Mouse (Mus musculus): ENCODE data around the gene Tenm4. TPM values are rescaled to one million over a fixed set of nuclear protein-coding genes. Genes with fewer than 3 reads are reported as not detected.
A peak's percentile ranks its signal among the peaks of the same experiment; 100 is the strongest.

The Tenm4 gene
- total RNA-seq (2021), result under 1 TPM; 0.13 to 0.73 TPM
- long read RNA-seq, experiment 1, result 0 reads
- long read RNA-seq, experiment 2, result 0 reads

DNA sequence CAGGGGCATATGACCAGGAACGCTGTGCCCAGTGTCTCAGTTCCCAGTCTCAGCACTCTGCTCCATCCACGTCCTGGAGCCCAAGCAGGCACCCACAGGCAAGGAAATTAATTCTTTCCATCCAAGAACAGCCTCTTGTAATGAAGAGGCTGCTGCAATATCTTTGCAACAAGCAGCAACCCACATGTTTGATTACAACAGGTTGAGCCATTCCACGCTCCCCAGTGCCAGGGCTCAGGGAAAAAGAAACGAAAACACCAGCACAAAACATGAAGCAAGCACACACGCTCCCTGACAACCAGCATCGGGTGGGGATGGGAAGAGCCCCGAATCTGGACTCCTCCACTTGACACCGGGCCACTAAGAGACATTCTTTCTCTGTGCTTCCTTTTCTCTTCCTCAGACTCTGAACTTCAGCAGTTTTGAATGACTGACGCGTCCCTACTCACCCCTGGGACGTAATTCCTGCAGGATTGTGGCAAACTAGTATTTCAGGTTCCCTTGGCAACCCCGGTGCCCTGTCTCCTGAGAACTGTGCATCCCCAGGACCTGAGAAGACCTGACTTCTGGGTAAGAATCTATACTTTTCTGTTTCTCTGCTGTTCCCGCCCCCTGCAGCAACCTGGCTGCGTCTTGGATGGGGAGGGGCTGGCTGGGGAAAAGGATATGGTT lies at the start of gene Tenm4:
Tenm4 (plus strand) TSS at position 323 of the 672 bp plus-strand sequence.
- H3K27ac ChIP-seq, result no peak within 1 kb of the TSS
- no peak within 1 kb of the TSS for H3K4me3 ChIP-seq
- intact Hi-C loops (cut with DNase I), result no loop called here
- DNase-seq, result no peak
- TF ChIP-seq CTCF (IDR thresholded peaks at IDR 0.05), result no peak

DNA sequence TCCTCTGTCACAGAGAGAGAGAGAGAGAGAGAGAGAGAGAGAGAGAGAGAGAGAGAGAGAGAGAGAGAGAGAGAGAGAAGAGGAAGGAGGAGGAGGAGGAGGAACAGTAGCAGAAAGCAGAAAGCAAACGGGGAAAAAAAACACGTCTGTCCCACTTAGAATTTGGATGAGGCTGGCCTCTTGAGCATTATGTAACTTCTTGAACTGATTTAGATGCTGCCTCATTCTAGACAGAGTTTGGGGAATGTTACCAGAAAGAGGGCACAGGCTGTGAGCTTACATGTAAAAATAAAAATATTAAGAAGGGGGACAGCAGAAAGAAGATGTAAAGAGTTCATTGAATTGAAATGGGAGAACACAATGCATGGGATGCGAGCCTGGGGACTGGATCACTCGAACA lies 40.3 kb upstream of the Tenm4 start:
- no peak for DNase-seq
- H3K27ac ChIP-seq, result no peak overlapping the region
- no peak for TF ChIP-seq CTCF (IDR thresholded peaks at IDR 0.05)
- intact Hi-C loops (cut with DNase I), result no loop called here
- H3K4me3 ChIP-seq, result no peak overlapping the region

DNA sequence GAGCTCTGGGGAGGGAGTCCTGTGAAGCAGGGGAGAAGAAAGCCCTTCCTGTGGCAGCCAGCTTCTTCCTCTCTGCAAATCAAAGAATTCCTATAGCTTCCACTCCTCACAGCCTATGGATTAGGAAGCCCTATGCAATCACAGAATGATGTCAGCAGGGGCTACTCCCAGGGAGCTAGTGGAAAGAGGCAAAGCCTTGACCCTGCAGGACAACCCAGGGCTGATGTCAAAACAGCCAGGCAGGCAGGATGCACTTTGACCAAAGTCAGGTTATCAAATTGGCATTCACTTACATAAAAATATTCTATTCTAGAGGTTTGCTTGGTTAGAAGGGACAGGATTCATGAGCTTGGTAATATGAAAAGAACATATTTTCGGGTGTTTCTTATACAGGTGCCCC lies 39.9 kb upstream of the Tenm4 start:
- no peak for DNase-seq
- no peak overlapping the region for H3K27ac ChIP-seq
- no peak overlapping the region for H3K4me3 ChIP-seq
- intact Hi-C loops (cut with DNase I), result no loop called here
- no peak for TF ChIP-seq CTCF (IDR thresholded peaks at IDR 0.05)

DNA sequence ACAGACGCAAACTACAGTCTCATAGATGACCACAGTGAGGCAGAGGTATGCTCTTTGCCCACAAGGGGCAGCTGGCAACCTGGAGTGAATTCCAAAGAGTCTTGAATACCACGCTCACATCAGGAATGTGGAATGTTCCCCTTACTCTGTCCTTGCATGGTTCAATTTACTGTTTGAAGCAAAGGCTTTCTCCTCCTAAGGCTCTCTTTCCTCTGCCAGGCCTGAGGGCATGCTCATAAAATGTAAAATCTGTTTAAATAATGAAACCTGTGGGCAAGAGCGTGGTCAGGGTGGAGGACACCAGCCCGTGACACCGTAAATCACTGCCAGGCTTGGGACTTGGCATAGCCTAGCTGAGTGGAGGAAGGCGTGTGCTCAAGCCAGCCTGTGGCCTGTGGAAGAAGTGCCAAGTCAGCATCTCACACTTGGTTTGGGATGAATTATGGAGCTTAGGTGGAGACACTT lies 34.5 kb upstream of the Tenm4 start:
- no peak overlapping the region for H3K27ac ChIP-seq
- DNase-seq, result peak; percentile 78
- no peak for TF ChIP-seq CTCF (IDR thresholded peaks at IDR 0.05)

DNA sequence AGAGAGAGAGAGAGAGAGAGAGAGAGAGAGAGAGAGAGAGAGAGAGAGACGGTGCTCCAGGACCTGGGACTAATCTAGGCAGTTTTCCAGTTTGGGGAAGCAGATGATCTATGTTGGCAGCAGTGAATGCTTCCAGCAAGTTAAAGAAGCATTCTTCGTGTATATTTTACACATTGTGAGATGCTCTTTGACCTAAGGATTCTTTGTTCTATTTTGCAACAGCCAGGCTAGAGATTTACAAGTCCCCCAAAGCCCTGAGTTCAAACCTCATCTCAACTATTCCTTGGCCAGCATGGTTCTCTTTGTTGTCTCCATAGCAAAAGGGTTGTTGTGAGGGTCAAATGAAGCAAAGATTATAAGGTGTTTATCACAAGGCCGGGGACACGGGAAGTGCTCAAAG lies 29.2 kb upstream of the Tenm4 start:
- DNase-seq, result no peak
- intact Hi-C loops (cut with DNase I), result loop anchor here (10.0 kb wide), 1 partner anchor 773 kb away; no protein-coding TSS in a partner anchor
- Histone ChIP-seq H3K4me3 (no peak overlapping the region), H3K27ac (no peak overlapping the region)
- TF ChIP-seq CTCF (IDR thresholded peaks at IDR 0.05), result no peak

More for the DNA sequence above, 34.5 kb upstream of the Tenm4 start:
- no peak overlapping the region for H3K4me3 ChIP-seq
- intact Hi-C loops (cut with DNase I), result no loop called here

DNA sequence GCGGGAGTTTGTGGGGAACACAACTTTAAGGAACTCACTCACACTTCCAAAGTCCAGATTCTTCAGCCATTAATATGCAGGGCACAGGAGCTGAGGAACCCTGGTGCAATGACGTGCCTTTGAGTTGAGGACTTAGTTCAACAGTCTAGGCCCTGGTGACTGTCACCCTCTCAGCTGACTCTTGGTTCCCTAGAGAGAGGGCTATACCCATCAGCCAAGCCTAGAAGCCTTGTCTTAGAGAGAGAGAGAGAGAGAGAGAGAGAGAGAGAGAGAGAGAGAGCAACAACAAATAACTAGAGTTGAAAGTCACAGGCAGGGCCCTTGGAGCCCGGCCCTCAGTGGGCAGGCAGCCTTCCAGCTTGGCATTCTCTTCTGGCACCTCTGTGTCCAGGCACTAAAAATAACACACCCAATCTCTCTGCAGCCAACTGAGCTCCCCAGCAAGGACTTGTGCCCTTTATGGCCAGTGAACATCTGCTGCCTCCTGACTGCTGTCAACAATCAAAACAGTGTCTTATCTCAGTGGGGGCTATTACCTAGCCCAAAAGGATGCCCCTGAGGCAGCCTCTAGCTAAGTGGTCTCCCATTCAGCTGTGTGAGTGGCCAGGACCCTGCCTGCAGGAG lies 28.0 kb upstream of the Tenm4 start:
- peak; percentile 92 for DNase-seq
- TF ChIP-seq CTCF (IDR thresholded peaks at IDR 0.05), result no peak
- Histone ChIP-seq H3K27ac (peak overlapping the region; percentile 70), H3K4me3 (no peak overlapping the region)
- intact Hi-C loops (cut with DNase I), result loop anchor here (10.0 kb wide), 1 partner anchor 772 kb away; no protein-coding TSS in a partner anchor

DNA sequence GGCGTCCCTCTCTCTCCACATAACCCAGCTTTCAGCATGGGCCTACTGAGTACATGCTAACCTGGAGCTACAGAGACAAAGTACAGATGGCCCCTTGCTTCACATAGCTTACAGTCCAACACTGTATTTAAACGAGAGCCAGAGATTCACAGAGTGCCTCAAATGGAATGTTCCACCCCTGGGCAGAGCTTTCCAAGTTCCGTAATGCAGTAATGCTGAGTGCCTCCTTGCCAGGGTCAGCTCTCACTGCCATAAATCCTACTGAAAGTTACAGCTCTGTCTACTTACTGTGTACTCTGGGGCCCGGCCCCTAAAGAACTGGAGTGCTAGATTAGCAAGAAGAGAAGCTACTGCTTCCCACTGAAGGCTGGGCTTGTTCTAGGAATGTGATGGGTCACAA lies 23.6 kb upstream of the Tenm4 start:
- DNase-seq, result peak; percentile 53

DNA sequence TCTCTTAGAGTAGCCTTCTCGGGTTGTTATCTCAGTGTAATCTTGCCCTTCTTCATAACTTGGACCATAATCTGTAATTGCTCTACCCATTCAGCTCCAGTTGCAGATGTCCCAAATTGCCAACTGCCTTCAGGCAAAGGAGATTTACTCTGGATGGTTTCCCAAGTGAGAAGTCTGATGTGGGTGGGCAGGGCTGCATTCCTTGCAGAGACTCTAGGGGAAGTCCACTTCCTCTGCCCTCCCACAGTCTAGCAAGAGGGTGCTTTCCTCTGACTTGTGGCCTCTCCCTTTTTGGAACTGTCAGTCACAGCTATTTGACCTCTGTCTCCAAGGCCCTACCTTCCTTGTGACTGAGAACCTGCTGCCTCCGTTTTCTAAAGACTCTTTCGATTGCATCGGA lies 22.9 kb upstream of the Tenm4 start:
- DNase-seq, result no peak
- no peak overlapping the region for H3K4me3 ChIP-seq
- TF ChIP-seq CTCF (IDR thresholded peaks at IDR 0.05), result no peak
- H3K27ac ChIP-seq, result no peak overlapping the region
- intact Hi-C loops (cut with DNase I), result loop anchor here (10.0 kb wide), 1 partner anchor 767 kb away; no protein-coding TSS in a partner anchor

More for the DNA sequence above, 23.6 kb upstream of the Tenm4 start:
- intact Hi-C loops (cut with DNase I), result loop anchor here (10.0 kb wide), 1 partner anchor 767 kb away; no protein-coding TSS in a partner anchor
- H3K4me3 ChIP-seq, result no peak overlapping the region
- no peak for TF ChIP-seq CTCF (IDR thresholded peaks at IDR 0.05)
- H3K27ac ChIP-seq, result no peak overlapping the region

DNA sequence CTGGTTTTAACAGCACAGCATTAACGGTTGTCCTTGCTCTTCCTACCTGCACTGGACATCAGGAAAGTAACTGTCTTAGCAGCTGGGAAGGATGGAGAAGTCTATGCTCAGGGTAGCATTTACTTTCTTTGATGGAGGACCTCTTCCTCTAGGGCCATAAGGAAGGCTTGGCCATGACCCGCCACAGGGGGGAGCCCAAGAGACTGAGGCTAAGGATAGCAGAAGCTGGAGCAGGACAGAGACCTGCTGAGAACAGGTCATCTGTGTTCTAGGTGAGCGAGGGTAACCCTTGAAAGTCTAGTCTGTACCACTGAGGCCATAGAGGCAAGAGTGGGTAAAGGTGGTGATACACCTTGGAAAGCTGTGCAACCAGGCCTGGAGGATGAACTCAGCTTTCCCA lies 19.8 kb upstream of the Tenm4 start:
- H3K27ac ChIP-seq, result no peak overlapping the region
- peak; percentile 80 for DNase-seq
- H3K4me3 ChIP-seq, result no peak overlapping the region
- peak; percentile 84 for TF ChIP-seq CTCF (IDR thresholded peaks at IDR 0.05)
- intact Hi-C loops (cut with DNase I), result loop anchor here (5.0 kb wide), 1 partner anchor 401 kb away; no protein-coding TSS in a partner anchor

DNA sequence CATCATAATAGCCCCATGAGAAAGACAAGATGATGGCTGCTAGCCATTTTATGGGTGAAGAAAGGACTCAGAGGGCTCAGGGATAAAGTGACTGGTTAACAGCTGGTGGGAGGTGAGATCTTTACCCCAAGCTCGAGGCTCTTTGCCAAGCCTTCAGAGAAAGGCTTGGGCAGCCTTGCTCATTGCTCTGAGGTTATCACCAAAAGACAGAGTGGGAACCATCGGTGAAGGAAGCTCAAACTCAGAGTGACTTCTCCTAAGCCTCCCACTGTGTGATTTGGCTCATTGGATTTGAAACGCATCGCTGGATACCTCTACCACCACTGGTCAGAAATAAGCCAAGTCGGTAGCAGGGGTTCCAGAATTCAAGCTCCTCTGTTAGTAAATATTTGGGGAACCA lies 19.1 kb upstream of the Tenm4 start:
- DNase-seq, result no peak
- intact Hi-C loops (cut with DNase I), result loop anchor here (5.0 kb wide), 1 partner anchor 400 kb away; no protein-coding TSS in a partner anchor
- no peak for TF ChIP-seq CTCF (IDR thresholded peaks at IDR 0.05)
- Histone ChIP-seq H3K4me3 (no peak overlapping the region), H3K27ac (no peak overlapping the region)

DNA sequence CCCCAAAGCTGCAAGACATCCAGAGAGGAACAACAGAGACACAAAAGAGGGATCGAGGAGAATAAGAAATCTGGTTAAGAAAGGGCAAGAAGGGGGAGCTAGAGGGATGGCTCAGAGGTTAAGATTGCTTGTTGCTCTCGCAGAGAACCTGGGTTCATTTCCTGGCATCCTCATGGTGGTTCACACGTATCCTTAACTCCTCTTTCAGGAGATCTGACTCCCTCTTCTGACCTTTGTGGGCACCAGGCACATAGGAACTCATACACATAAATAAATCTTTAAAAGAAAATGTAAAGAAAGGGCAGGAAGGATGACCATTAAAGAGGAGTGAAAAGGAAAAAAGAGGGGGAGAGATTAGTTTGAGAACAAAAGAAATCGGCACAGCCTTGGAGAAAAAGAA lies 18.6 kb upstream of the Tenm4 start:
- H3K27ac ChIP-seq, result no peak overlapping the region

DNA sequence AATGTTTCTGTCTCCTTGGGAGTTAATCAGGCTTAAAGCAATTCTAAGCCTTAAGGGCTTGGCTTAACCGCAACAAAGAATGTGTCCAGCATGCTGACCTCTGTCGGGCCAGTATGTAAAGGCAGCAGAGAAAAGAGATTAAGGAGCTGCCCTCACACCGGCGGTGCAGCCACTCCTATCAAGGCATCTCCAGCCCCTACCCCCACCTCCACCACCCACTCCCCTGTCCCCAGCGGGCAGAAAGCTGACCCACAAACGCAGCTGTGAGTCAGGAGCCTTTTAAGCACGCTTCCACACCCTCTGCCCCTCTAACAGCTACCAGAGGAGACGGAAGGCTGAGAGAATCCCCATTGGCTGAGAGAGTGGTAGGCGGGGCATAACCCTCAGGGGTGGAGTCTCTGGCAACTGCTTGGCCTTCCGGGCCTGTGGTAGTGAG lies 18.1 kb upstream of the Tenm4 start:
- DNase-seq, result peak; percentile 51
- Histone ChIP-seq H3K4me3 (peak overlapping the region; percentile 52), H3K27ac (no peak overlapping the region)
- intact Hi-C loops (cut with DNase I), result loop anchor here (5.0 kb wide), 1 partner anchor 399 kb away; no protein-coding TSS in a partner anchor
- TF ChIP-seq CTCF (IDR thresholded peaks at IDR 0.05), result no peak

More for the DNA sequence above, 18.6 kb upstream of the Tenm4 start:
- no peak for DNase-seq
- TF ChIP-seq CTCF (IDR thresholded peaks at IDR 0.05), result no peak
- intact Hi-C loops (cut with DNase I), result loop anchor here (5.0 kb wide), 1 partner anchor 400 kb away; no protein-coding TSS in a partner anchor
- no peak overlapping the region for H3K4me3 ChIP-seq

DNA sequence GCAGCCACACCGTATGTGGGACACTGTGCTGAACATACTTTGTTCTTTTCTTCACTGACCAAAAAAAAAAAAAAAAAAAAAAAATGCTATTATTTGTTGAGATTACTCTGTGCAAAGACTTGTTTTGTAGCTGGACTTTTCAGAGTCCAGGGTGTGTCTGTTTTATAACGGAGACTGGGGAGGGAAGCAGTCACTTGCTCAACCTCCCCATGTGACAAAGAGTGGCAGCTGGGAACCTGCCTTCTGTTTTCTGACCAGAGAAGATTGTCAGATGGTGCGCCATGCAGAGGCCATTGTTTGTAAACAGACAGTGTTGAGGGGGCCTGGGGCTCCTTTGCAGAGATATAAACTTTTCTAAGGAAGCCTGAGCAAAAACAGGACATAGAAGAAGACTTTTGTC lies 17.0 kb upstream of the Tenm4 start:
- TF ChIP-seq CTCF (IDR thresholded peaks at IDR 0.05), result no peak
- H3K4me3 ChIP-seq, result no peak overlapping the region
- DNase-seq, result no peak
- no peak overlapping the region for H3K27ac ChIP-seq
- intact Hi-C loops (cut with DNase I), result loop anchor here (5.0 kb wide), 1 partner anchor 398 kb away; no protein-coding TSS in a partner anchor
